Mouse (Mus musculus): ENCODE data around the gene Nme3. TPM values are rescaled to one million over a fixed set of nuclear protein-coding genes. Genes with fewer than 3 reads are reported as not detected.

The Nme3 gene
- 48.0 and 49.5 TPM in 2 replicates for polyA plus RNA-seq (2014; fragmentation: Nextera tagmentation; extraction: Ambion mirVana)

GRCm38 (mm10) chr17:24896241-24896992 is at the start of gene Nme3:
Gene Nme3, plus strand, starts transcription at chr17:24896500.
- peak; percentile 75 for ATAC-seq (ENCODE audit: low FRiP score)
- Histone ChIP-seq H3K9ac (ENCODE audit: low read length) (peak within 1 kb of the TSS; percentile 90), H3K36me3 (ENCODE audit: control insufficient read depth, insufficient read depth, low read length) (peaks cover 33% of the 10 kb centered on the region), H3K27me3 (ENCODE audit: control insufficient read depth, insufficient read depth, low read length) (no peaks in the 10 kb centered on the region), H3K9me3 (ENCODE audit: control insufficient read depth, low read length) (no peaks in the 10 kb centered on the region), H3K4me2 (peak within 1 kb of the TSS; percentile 70), H3K4me3 (ENCODE audit: low read depth, low read length) (peak within 1 kb of the TSS; percentile 90), H3K4me1 (ENCODE audit: control insufficient read depth, insufficient read depth, low read length) (peaks cover 25% of the 10 kb centered on the region), H3K27ac (ENCODE audit: low read depth, low read length) (peak within 1 kb of the TSS; percentile 56)
- 2% methylated on average over 47 of the region's 50 CpGs for WGBS
- DNase-seq (ENCODE audit: low spot score, missing footprints), result peak; percentile 94

GRCm38 (mm10) chr17:24847386-24847785 is 48.9 kb upstream of the Nme3 start:
- H3K9me3 ChIP-seq (ENCODE audit: control insufficient read depth, low read length), result no peaks in the 10 kb centered on the region
- no peak overlapping the region for H3K9ac ChIP-seq (ENCODE audit: low read length)
- ATAC-seq (ENCODE audit: low FRiP score) (no peak), DNase-seq (ENCODE audit: low spot score, missing footprints) (no peak)
- no peak overlapping the region for H3K27ac ChIP-seq (ENCODE audit: low read depth, low read length)
- peaks cover 4% of the 10 kb centered on the region; the same call in 1 of the 2 replicates for H3K4me1 ChIP-seq (ENCODE audit: control insufficient read depth, insufficient read depth, low read length)
- H3K27me3 ChIP-seq (ENCODE audit: control insufficient read depth, insufficient read depth, low read length), result no peaks in the 10 kb centered on the region; the same call in 1 of the 2 replicates
- no peak overlapping the region for H3K4me2 ChIP-seq
- H3K4me3 ChIP-seq (ENCODE audit: low read depth, low read length), result no peak overlapping the region
- WGBS, result 92% methylated on average over 1 of the region's 1 CpGs
- H3K36me3 ChIP-seq (ENCODE audit: control insufficient read depth, insufficient read depth, low read length), result no peaks in the 10 kb centered on the region

- H3K9me3 ChIP-seq (ENCODE audit: control insufficient read depth, low read length), result no peaks in the 10 kb centered on the region
- ATAC-seq (ENCODE audit: low FRiP score) (no peak), DNase-seq (ENCODE audit: low spot score, missing footprints) (no peak)
- H3K36me3 ChIP-seq (ENCODE audit: control insufficient read depth, insufficient read depth, low read length), result no peaks in the 10 kb centered on the region
- no peaks in the 10 kb centered on the region; the same call in 1 of the 2 replicates for H3K27me3 ChIP-seq (ENCODE audit: control insufficient read depth, insufficient read depth, low read length)
- H3K4me2 ChIP-seq, result peak overlapping the region; percentile 60; the same call in 1 of the 2 replicates
- no peak overlapping the region for H3K9ac ChIP-seq (ENCODE audit: low read length)
- H3K4me1 ChIP-seq (ENCODE audit: control insufficient read depth, insufficient read depth, low read length), result peaks cover 4% of the 10 kb centered on the region; the same call in 1 of the 2 replicates
- H3K4me3 ChIP-seq (ENCODE audit: low read depth, low read length), result 0 out of 2 replicates have a peak overlapping the region, but pooled peaks have one; percentile 1
- H3K27ac ChIP-seq (ENCODE audit: low read depth, low read length), result no peak overlapping the region
Measured at GRCm38 (mm10) chr17:24848600-24849031, 47.7 kb upstream of the Nme3 start.

GRCm38 (mm10) chr17:24849733-24850064 is 46.6 kb upstream of the Nme3 start:
- H3K27me3 ChIP-seq (ENCODE audit: control insufficient read depth, insufficient read depth, low read length), result no peaks in the 10 kb centered on the region; the same call in 1 of the 2 replicates
- peak overlapping the region; percentile 73 for H3K27ac ChIP-seq (ENCODE audit: low read depth, low read length)
- H3K9ac ChIP-seq (ENCODE audit: low read length), result peak overlapping the region; percentile 71
- H3K4me3 ChIP-seq (ENCODE audit: low read depth, low read length), result peak overlapping the region; percentile 76
- peak overlapping the region; percentile 60 for H3K4me2 ChIP-seq
- H3K4me1 ChIP-seq (ENCODE audit: control insufficient read depth, insufficient read depth, low read length), result peaks cover 4% of the 10 kb centered on the region; the same call in 1 of the 2 replicates
- DNase-seq (ENCODE audit: low spot score, missing footprints) (peak; percentile 98), ATAC-seq (ENCODE audit: low FRiP score) (peak; percentile 62)
- H3K9me3 ChIP-seq (ENCODE audit: control insufficient read depth, low read length), result no peaks in the 10 kb centered on the region
- under 1% methylated on average over 21 of the region's 21 CpGs for WGBS
- H3K36me3 ChIP-seq (ENCODE audit: control insufficient read depth, insufficient read depth, low read length), result no peaks in the 10 kb centered on the region

DNA sequence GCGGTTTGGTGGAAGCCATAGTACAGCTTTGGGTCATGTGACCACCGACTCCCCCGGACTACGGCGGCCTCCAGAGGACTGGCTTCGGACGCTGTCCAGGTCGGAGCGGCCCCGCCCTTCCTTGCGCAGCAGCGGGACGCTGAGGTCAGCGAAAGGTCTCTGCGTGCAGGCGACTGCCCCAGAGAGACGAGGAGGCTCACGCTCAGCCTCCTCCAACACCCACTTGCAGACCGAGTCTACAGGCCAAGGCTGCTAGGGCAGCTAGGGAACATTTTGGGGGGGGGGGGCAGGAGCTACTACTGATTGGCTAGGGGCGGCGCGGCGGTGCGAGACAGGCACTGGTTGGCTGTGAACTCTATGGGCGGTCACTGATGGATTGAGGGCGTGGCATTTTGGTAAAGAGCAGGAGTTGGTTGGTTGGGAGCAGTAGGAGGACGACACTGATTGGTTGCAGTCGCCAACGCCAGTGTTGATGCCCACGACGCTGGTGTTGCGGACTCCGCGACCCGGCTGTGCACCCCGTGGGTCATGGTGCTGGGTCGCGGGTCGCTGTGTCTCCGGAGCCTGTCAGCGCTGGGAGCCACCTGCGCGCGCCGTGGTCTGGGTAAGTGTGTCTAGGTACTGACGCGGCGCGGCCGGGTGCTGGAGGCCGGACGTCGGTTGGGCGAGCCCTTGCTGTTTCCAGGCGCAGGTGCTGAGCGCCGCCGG is 46.1 kb upstream of the Nme3 start, which contains the start of gene Fahd1:
Gene Fahd1 (minus strand): TSS at position 300 of the 708 bp plus-strand sequence.
- H3K9ac ChIP-seq (ENCODE audit: low read length), result peak within 1 kb of the TSS; percentile 71
- peak within 1 kb of the TSS; percentile 76 for H3K4me3 ChIP-seq (ENCODE audit: low read depth, low read length)
- DNase-seq (ENCODE audit: low spot score, missing footprints), result peak; percentile 98
- ATAC-seq (ENCODE audit: low FRiP score), result peak; percentile 100
- H3K36me3 ChIP-seq (ENCODE audit: control insufficient read depth, insufficient read depth, low read length), result no peaks in the 10 kb centered on the region
- peak within 1 kb of the TSS; percentile 73 for H3K27ac ChIP-seq (ENCODE audit: low read depth, low read length)
- H3K27me3 ChIP-seq (ENCODE audit: control insufficient read depth, insufficient read depth, low read length), result no peaks in the 10 kb centered on the region; the same call in 1 of the 2 replicates
- WGBS, result under 1% methylated on average over 53 of the region's 58 CpGs
- peaks cover 4% of the 10 kb centered on the region; the same call in 1 of the 2 replicates for H3K4me1 ChIP-seq (ENCODE audit: control insufficient read depth, insufficient read depth, low read length)
- H3K4me2 ChIP-seq, result peak within 1 kb of the TSS; percentile 72
- H3K9me3 ChIP-seq (ENCODE audit: control insufficient read depth, low read length), result no peaks in the 10 kb centered on the region

GRCm38 (mm10) chr17:24850773-24851127 is 45.5 kb upstream of the Nme3 start:
- Histone ChIP-seq H3K4me1 (ENCODE audit: control insufficient read depth, insufficient read depth, low read length) (peaks cover 4% of the 10 kb centered on the region; the same call in 1 of the 2 replicates), H3K27me3 (ENCODE audit: control insufficient read depth, insufficient read depth, low read length) (no peaks in the 10 kb centered on the region; the same call in 1 of the 2 replicates), H3K4me2 (peak overlapping the region; percentile 72), H3K27ac (ENCODE audit: low read depth, low read length) (0 out of 2 replicates have a peak overlapping the region, but pooled peaks have one; percentile 73), H3K4me3 (ENCODE audit: low read depth, low read length) (peak overlapping the region; percentile 76), H3K9me3 (ENCODE audit: control insufficient read depth, low read length) (no peaks in the 10 kb centered on the region), H3K9ac (ENCODE audit: low read length) (peak overlapping the region; percentile 70), H3K36me3 (ENCODE audit: control insufficient read depth, insufficient read depth, low read length) (no peaks in the 10 kb centered on the region)
- WGBS, result 1% methylated on average over 20 of the region's 20 CpGs
- no peak for ATAC-seq (ENCODE audit: low FRiP score)
- no peak for DNase-seq (ENCODE audit: low spot score, missing footprints)

GRCm38 (mm10) chr17:24851381-24852125 is 44.7 kb upstream of the Nme3 start:
- no peaks in the 10 kb centered on the region for H3K9me3 ChIP-seq (ENCODE audit: control insufficient read depth, low read length)
- H3K4me1 ChIP-seq (ENCODE audit: control insufficient read depth, insufficient read depth, low read length), result peaks cover 4% of the 10 kb centered on the region; the same call in 1 of the 2 replicates
- ATAC-seq (ENCODE audit: low FRiP score) (no peak), DNase-seq (ENCODE audit: low spot score, missing footprints) (no peak)
- H3K9ac ChIP-seq (ENCODE audit: low read length), result no peak overlapping the region
- H3K4me3 ChIP-seq (ENCODE audit: low read depth, low read length), result no peak overlapping the region
- no peaks in the 10 kb centered on the region; the same call in 1 of the 2 replicates for H3K27me3 ChIP-seq (ENCODE audit: control insufficient read depth, insufficient read depth, low read length)
- H3K4me2 ChIP-seq, result peak overlapping the region; percentile 72
- 77% methylated on average over 10 of the region's 10 CpGs for WGBS
- no peak overlapping the region for H3K27ac ChIP-seq (ENCODE audit: low read depth, low read length)
- no peaks in the 10 kb centered on the region for H3K36me3 ChIP-seq (ENCODE audit: control insufficient read depth, insufficient read depth, low read length)

- Histone ChIP-seq H3K4me2 (no peak overlapping the region), H3K9me3 (ENCODE audit: control insufficient read depth, low read length) (no peaks in the 10 kb centered on the region), H3K4me1 (ENCODE audit: control insufficient read depth, insufficient read depth, low read length) (no peaks in the 10 kb centered on the region), H3K36me3 (ENCODE audit: control insufficient read depth, insufficient read depth, low read length) (no peaks in the 10 kb centered on the region), H3K9ac (ENCODE audit: low read length) (no peak overlapping the region), H3K27ac (ENCODE audit: low read depth, low read length) (no peak overlapping the region), H3K4me3 (ENCODE audit: low read depth, low read length) (no peak overlapping the region), H3K27me3 (ENCODE audit: control insufficient read depth, insufficient read depth, low read length) (no peaks in the 10 kb centered on the region; the same call in 1 of the 2 replicates)
- ATAC-seq (ENCODE audit: low FRiP score) (no peak), DNase-seq (ENCODE audit: low spot score, missing footprints) (no peak)
- WGBS, result 82% methylated on average over 3 of the region's 3 CpGs
Measured at GRCm38 (mm10) chr17:24855838-24856464, 40.3 kb upstream of the Nme3 start.
